Mouse (Mus musculus): Measurements from ENCODE around the gene Usp30.

Usp30 gene

GRCm38 (mm10) chr5:114127374-114128349 lies 62.4 kb downstream of the Usp30 start, which contains the start of gene Alkbh2:
Alkbh2 (minus strand) TSS chr5:114128218.
- DNase-seq (ENCODE audit: low spot score in 2 of 2): peak; percentile 54 to 69

DNA sequence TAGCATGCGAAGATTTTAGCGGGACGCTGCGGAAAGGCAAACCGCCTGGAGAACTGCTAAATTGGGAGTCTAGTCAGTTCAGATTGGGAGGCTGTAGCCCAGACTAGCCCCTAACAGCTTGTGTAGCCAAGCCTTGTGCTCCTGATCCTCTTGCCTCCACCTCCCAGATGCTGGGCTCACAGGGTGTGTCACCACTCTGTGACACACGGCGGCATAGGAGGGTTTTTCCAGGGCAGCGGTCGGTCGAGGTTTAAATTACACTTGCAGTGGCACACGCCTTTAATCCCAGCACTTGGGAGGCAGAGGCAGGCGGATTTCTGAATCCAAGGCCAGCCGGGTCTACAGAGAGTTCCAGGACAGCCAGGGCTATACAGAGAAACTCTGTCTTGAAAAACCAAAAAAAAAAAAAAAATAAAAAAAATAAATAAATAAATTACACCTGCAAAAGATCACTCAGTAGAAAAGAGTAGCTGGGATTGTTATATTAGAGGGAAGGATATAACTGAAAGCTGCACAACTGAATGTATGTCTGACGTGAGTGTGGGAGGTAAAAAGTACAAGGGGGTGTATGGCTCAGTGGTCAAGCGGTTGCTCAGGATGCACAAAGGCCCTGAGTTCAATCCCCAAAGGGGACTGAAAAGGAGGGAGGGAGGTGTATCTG lies 64.4 kb downstream of the Usp30 start:
- DNase-seq (ENCODE audit: low spot score in 2 of 2): no peak

- DNase-seq (ENCODE audit: low spot score in 2 of 2): peak in 1 of 2 experiments; percentile 23
These were observed 64.9 kb downstream of the Usp30 start, which contains the start of gene Ung for GRCm38 (mm10) chr5:114130211-114130605. Ung (plus strand) TSS chr5:114130386.

DNA sequence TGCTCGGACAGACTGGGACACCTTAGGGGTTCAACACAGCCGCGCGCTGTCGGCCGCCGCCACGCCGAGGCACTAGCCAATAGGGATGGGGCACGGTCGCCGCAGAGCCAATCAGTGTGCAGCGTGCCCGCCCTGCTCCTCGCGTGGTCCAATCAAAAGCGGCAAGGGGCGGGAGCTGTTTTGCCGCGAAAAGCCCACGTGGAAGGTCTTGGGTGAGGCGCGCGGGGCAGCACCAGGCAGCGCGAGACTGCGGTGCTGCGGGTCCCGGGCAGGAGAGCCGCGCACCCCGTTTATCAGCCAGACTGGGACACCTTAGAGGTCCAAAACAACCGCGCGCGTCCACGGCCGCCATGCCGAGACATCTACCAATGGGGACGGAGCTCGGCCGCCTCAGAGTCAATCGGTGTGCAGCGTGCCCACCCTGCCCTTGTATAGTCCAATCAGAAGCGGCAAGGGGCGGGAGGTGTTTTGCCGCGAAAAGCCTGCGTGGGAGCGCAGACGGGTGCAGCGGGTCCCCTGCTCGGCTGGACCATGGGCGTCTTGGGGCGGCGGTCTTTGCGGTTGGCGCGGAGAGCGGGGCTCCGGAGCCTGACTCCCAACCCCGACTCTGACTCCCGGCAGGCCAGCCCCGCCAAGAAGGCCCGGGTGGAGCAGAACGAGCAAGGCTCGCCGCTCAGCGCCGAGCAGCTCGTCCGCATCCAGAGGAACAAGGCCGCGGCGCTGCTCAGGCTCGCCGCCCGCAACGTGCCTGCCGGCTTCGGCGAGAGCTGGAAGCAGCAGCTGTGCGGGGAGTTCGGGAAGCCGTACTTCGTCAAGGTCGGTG lies 65.6 kb downstream of the Usp30 start:
- DNase-seq (ENCODE audit: low spot score in 2 of 2): peak; percentile 85 to 94

DNA sequence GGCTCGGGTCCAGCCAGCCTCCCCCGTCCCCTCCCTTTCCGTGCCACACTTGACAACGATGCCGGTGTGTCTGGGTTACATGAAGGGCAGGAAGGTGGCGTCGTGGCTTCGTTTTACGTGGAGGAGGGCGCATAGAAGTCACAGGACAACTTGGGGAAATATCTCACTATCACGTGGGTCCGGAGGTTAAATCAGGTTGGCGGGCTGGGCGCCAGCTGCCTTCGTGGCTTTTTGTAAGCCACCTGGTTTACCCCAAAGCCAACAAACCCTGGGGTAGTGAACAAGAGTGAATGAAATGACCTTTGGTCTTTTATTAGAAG lies 66.2 kb downstream of the Usp30 start:
- peak in 1 of 2 experiments; percentile 49 for DNase-seq (ENCODE audit: low spot score in 2 of 2)

DNA sequence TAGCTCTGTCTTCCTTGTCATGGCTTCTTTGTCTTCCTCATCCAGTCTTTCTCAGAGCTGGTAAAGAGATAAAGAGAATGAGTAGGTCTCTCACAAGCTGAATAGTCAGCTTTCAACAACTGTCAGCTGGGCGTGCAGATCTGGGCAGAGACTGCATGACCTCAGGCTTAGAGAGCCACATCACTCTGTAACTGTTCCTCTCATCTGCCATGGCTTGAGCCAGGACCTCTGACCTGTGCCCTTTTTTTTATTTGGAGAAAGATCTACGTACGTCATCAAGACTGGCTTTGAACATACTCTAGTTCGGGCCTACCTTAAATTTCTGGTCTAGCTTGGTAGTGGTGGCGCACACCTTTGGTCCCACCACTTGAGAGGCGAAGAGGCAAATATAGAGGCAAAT lies 67.6 kb downstream of the Usp30 start:
- no peak for DNase-seq (ENCODE audit: low spot score in 2 of 2)

DNA sequence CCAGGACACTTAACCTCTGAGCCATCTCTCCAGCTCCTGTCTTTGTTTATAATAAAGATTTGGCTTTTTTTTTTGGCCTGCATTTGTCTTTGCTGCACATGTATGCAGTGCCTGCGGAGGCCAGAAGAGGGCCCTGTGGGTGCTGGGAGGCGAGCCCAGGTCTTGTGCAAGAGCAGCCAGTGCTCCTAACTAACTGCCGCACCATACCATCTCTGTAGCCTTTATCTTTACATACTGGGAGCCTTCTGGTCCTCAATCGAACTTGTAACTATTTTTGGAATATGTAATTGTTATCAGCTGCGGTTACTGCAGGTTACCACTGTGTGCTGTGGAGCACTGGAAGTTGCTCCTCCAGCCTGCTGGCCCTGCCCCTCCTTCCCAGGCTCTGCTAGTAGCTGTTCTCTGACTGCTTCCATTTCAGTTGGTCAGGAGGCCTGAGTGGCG lies 68.9 kb downstream of the Usp30 start:
- no peak for DNase-seq (ENCODE audit: low spot score in 2 of 2)

- no peak for DNase-seq (ENCODE audit: low spot score in 2 of 2)
These were observed 70.3 kb downstream of the Usp30 start for GRCm38 (mm10) chr5:114135516-114135915.

- no peak for DNase-seq (ENCODE audit: low spot score in 2 of 2)
These were observed 72.4 kb downstream of the Usp30 start for GRCm38 (mm10) chr5:114137481-114138276.

GRCm38 (mm10) chr5:114138277-114139164 lies 73.3 kb downstream of the Usp30 start:
- no peak for DNase-seq (ENCODE audit: low spot score in 2 of 2)

DNA sequence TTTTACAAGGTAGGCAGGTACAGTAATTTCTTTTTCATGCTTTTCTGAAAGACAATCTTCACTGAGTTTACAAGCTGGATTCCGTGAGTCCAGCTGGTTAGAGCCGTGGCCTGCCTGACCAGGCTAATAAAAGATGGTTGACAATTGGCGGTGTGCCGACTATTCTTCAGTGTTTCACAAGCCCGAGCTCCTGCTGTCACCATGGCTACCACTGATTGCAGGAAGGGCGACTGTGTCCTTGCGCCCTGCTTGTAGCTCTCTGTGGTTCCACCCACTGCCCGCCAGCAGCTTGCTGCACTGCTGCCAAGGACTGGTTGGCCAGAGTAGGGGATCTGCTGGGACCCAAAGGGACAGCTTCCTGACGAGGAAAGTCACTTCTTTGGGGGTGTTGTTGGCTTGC lies 73.9 kb downstream of the Usp30 start:
- peak; percentile 65 to 77 for DNase-seq (ENCODE audit: low spot score in 2 of 2)

DNA sequence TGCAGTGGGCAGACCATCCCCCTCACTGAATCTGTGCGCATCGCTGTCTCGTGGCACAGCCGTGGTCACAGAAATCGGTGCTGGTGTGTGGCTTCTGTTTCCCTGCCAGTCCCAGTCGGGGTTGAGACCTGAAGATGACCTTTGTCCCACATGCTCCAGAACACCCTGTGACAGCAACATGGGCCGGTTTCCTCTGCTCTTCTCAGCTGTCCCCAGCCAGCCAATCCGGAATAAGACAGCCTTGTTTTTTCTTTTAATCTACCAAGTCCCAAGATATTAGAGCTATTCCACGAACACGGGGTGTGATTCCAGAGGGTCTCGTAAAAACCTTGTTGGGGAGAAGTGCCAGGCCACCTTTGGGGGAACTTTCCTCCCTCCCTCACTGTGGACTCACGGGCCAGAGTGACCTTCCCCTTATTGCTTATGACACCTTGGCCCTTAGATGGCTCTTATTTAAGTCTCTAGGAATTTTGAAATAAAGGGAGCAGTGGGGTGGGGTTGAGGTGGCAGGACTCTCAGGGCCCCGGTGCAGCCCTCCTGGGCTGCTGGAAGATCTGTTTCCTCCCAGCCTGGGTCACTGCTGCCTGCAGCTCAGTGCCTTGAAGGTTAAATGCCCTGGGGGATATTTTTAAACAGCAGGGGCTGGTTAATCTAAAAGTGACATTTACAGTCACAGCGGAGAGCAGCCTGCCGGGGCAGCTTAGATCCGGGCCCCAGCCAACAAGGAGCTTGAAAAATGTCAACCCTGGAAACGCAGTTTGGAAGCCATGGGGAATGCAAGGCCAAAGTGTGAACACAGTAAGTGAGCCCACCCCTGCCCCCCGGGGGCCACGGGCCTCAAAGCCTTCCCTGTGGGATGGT lies 81.0 kb downstream of the Usp30 start, which contains the start of gene Acacb:
Acacb (plus strand) TSS at position 508 of the 861 bp plus-strand sequence.
- no peak for DNase-seq (ENCODE audit: low spot score in 2 of 2)

GRCm38 (mm10) chr5:114147043-114147972 lies 82.0 kb downstream of the Usp30 start:
- no peak for DNase-seq (ENCODE audit: low spot score in 2 of 2)

DNA sequence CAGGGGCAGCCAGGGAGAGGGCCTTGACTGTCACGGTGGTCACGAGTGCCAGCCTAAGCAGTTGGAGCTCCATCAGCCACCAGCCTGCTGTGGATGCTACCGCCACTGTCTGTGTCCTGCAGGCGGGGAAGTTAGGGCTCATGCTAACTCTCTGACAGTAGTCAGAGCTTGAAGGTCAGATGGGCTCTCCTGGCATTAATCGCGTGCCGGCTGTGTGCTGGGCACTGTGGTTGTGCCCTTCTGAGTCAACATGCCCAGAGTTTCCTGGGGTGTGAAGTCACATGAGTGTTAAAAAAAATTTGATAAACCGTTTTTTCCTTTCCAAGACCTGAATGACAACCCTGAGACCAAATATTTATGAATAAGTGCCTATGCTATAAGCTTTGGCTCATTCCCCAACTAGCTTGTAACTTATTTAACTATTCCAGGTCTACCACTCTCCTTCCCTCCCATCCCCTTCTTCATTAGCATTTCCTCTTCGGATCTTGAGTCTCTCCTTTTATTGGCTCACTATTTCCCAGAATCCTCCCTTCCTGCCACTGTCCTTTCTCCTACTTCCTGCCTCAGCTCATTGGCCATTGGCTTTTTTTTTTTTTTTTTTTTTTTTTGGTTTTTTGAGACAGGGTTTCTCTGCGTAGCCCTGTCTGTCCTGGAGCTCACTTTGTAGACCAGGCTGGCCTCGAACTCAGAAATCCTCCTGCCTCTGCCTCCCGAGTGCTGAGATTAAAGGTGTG lies 87.3 kb downstream of the Usp30 start:
- DNase-seq (ENCODE audit: low spot score in 2 of 2): no peak

DNA sequence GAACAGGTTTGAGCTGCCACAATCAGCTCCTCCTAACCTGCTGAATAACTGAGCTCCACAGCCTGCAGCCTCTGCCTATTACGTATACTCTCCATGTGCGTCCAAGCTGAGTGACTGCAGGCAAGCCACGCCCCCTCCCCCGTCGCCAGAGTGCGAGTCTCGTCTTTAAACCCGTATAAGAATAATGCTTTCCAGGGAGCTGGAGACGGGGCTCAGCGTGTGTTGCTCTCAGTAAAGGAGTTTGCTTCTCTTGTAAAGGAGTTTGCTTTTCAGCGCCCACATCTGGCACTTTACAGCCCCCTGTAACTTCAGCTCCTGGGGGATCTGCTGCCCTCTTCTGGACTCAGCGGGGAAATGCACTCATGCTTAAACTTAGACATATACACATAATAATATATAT lies 88.2 kb downstream of the Usp30 start:
- no peak for DNase-seq (ENCODE audit: low spot score in 2 of 2)

DNA sequence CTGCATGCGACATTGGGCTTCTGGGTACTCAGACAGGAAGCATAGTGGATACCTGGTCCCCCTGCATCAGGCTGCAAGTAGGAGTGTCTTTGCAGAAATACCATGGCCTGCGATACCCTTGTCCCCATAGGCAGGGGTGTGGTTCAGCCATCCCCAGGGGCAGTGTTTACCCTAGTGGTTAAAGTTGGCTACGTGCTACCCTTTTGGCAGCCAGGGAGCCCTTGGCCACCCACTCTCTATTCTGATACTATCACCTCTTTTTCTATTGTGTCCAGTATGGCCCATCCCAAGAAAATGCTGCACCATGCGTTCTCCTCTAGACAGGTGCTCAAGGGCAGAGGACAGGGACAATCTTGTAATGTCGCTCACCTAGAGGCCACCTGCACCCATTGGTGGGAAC lies 89.5 kb downstream of the Usp30 start:
- DNase-seq (ENCODE audit: low spot score in 2 of 2): no peak
